Mouse (Mus musculus) ES-Bruce4 (cell line): ENCODE measurements around the gene Gtsf1.

Experiments
- CTCF ChIP-seq: IDR thresholded peaks from one replicate; pipeline ENCODE4 v1.8.1; 2011; ENCODE audit warnings: low read depth, low read length
- EP300 ChIP-seq: IDR thresholded peaks from 2 replicates; pipeline ENCODE4 v1.6.1; 2011; ENCODE audit warnings: low read depth, low read length; ENCODE audit not compliant: insufficient read depth

GRCm38 (mm10) chr15:103472265-103472664 lies 42.0 kb upstream of the Gtsf1 start:
- TF ChIP-seq EP300, result no peak
- no peak for TF ChIP-seq CTCF
